Mouse (Mus musculus) CH12.LX (cell line): ENCODE results near the gene Tle3. TPM values are rescaled to one million over a fixed set of nuclear protein-coding genes. Genes with fewer than 3 reads are reported as not detected.
A peak's percentile ranks its signal among the peaks of the same experiment; 100 is the strongest.

Experiments
- DNase-seq: peaks from one replicate; pipeline ENCODE4 v3.0.0-alpha.2; 2013; ENCODE audit errors: extremely low read depth
- H3K27ac ChIP-seq: 2 replicates; pipeline ENCODE4 v1.5.1; 2012; ENCODE audit warnings: low read depth, mild to moderate bottlenecking, control low read depth, moderate library complexity; ENCODE audit not compliant: insufficient read depth
- H3K27me3 ChIP-seq: replicated peaks from 2 replicates; pipeline ENCODE3; 2012; ENCODE audit warnings: inconsistent platforms
- H3K36me3 ChIP-seq, 2 experiments: replicated peaks in 1 of 2; 2 replicates each; pipeline versions ENCODE3 to v1.6.1; 2012; ENCODE audit warnings: inconsistent platforms in 1 of 2, low read length in 1 of 2, mild to moderate bottlenecking in 1 of 2, mixed read lengths in 1 of 2, moderate library complexity in 1 of 2; ENCODE audit not compliant: control insufficient read depth in 1 of 2, insufficient read depth in 1 of 2
- H3K4me1 ChIP-seq, 2 experiments: 2 replicates each; pipeline ENCODE4 v1.6.1; 2012; ENCODE audit warnings: inconsistent platforms in 1 of 2, moderate library complexity in 1 of 2; ENCODE audit not compliant: insufficient read depth in 2 of 2, control insufficient read depth in 1 of 2
- H3K4me2 ChIP-seq: 2 replicates; pipeline ENCODE4 v1.6.1; 2012; ENCODE audit warnings: low read depth, mild to moderate bottlenecking, control low read depth; ENCODE audit not compliant: poor library complexity, insufficient read depth, severe bottlenecking
- H3K4me3 ChIP-seq, 3 experiments: fragments of 150-350 bp in 1 of 3; sonication (generic) in 1 of 3; replicated peaks in 1 of 3; 2 replicates each; pipeline versions ENCODE3 to v1.5.1; 2011 to 2012; ENCODE audit warnings: low read depth in 2 of 3, low read length in 2 of 3, mild to moderate bottlenecking in 2 of 3, moderate library complexity in 2 of 3, control low read depth in 1 of 3, improper control_type of control experiment in 1 of 3, inconsistent platforms in 1 of 3, mixed read lengths in 1 of 3; ENCODE audit not compliant: poor library complexity in 1 of 3
- H3K79me2 ChIP-seq: replicated peaks from 2 replicates; pipeline ENCODE4 v1.6.1; 2012; ENCODE audit warnings: mild to moderate bottlenecking, moderate library complexity; ENCODE audit not compliant: control insufficient read depth, poor library complexity, insufficient read depth, severe bottlenecking; ENCODE audit errors: extremely low read depth
- H3K9ac ChIP-seq: 2 replicates; pipeline ENCODE4 v1.6.1; 2012; ENCODE audit warnings: low read depth, mild to moderate bottlenecking, control low read depth, moderate library complexity; ENCODE audit not compliant: insufficient read depth
- H3K9me3 ChIP-seq: replicated peaks from 2 replicates; pipeline ENCODE3; 2012; ENCODE audit warnings: low read length, inconsistent platforms, mixed read lengths
- CHD1 ChIP-seq: IDR thresholded peaks from 2 replicates; pipeline ENCODE4 v1.6.1; 2012; ENCODE audit warnings: low read depth, low read length, improper control_type of control experiment, inconsistent platforms
- CHD2 ChIP-seq: IDR thresholded peaks from 2 replicates; pipeline ENCODE4 v1.6.1; 2011; ENCODE audit warnings: low read length, improper control_type of control experiment
- CTCF ChIP-seq, 2 experiments: IDR thresholded peaks in 1 of 2; conservative IDR thresholded peaks in 1 of 2; 2 replicates each; pipeline ENCODE4 v1.5.1; 2011 to 2012; ENCODE audit warnings: low read depth in 2 of 2, low read length in 2 of 2, improper control_type of control experiment in 1 of 2, inconsistent platforms in 1 of 2, mild to moderate bottlenecking in 1 of 2, moderate library complexity in 1 of 2
- ELF1 ChIP-seq: IDR thresholded peaks from 2 replicates; pipeline ENCODE4 v1.6.1; 2014; ENCODE audit warnings: low read depth, mild to moderate bottlenecking, inconsistent platforms, low read length, improper control_type of control experiment
- EP300 ChIP-seq: IDR thresholded peaks from 2 replicates; pipeline ENCODE4 v1.6.1; 2011; ENCODE audit warnings: low read length, improper control_type of control experiment
- ETS1 ChIP-seq: conservative IDR thresholded peaks from 2 replicates; pipeline ENCODE4 v1.6.1; 2012; ENCODE audit warnings: low read depth, mild to moderate bottlenecking, inconsistent platforms, low read length, improper control_type of control experiment, moderate library complexity
- GABPA ChIP-seq: IDR thresholded peaks from 2 replicates; pipeline ENCODE4 v1.6.1; 2012; ENCODE audit warnings: low read depth, low read length, improper control_type of control experiment, inconsistent platforms; ENCODE audit not compliant: insufficient replicate concordance
- HCFC1 ChIP-seq: IDR thresholded peaks from 2 replicates; pipeline ENCODE4 v1.6.1; 2012; ENCODE audit warnings: low read depth, mild to moderate bottlenecking, inconsistent platforms, low read length, improper control_type of control experiment
- IRF4 ChIP-seq: IDR thresholded peaks from 2 replicates; pipeline ENCODE4 v1.6.1; 2014; ENCODE audit warnings: low read depth, mild to moderate bottlenecking, inconsistent platforms, low read length, improper control_type of control experiment
- JUN ChIP-seq: IDR thresholded peaks from 2 replicates; pipeline ENCODE4 v1.6.1; 2011; ENCODE audit warnings: low read depth, mild to moderate bottlenecking, low read length, improper control_type of control experiment, moderate library complexity; ENCODE audit not compliant: insufficient read depth
- JUND ChIP-seq: conservative IDR thresholded peaks from 2 replicates; pipeline ENCODE4 v1.6.1; 2011; ENCODE audit warnings: low read depth, low read length, improper control_type of control experiment
- KAT2A ChIP-seq: IDR thresholded peaks from 2 replicates; pipeline ENCODE4 v1.6.1; 2012; ENCODE audit warnings: low read length, improper control_type of control experiment, inconsistent platforms; ENCODE audit not compliant: insufficient replicate concordance
- MAX ChIP-seq: IDR thresholded peaks from 2 replicates; pipeline ENCODE4 v1.6.1; 2011; ENCODE audit warnings: low read length, improper control_type of control experiment
- MAZ ChIP-seq: IDR thresholded peaks from 2 replicates; pipeline ENCODE4 v1.6.1; 2012; ENCODE audit warnings: low read depth, mild to moderate bottlenecking, inconsistent platforms, low read length, improper control_type of control experiment, moderate library complexity
- MEF2A ChIP-seq: IDR thresholded peaks from 2 replicates; pipeline ENCODE4 v1.6.1; 2014; ENCODE audit warnings: low read depth, mild to moderate bottlenecking, inconsistent platforms, low read length, improper control_type of control experiment, borderline replicate concordance
- MYC ChIP-seq: IDR thresholded peaks from 2 replicates; pipeline ENCODE4 v1.6.1; 2011; ENCODE audit warnings: low read depth, mild to moderate bottlenecking, improper control_type of control experiment, low read length
- NRF1 ChIP-seq: IDR thresholded peaks from 2 replicates; pipeline ENCODE4 v1.6.1; 2014; ENCODE audit warnings: low read depth, mild to moderate bottlenecking, inconsistent platforms, low read length, improper control_type of control experiment, moderate library complexity
- POLR2A ChIP-seq: IDR thresholded peaks from 2 replicates; pipeline ENCODE4 v1.6.1; 2011; ENCODE audit warnings: low read depth, mild to moderate bottlenecking, improper control_type of control experiment, low read length
- POLR2AphosphoS2 ChIP-seq: IDR thresholded peaks from 2 replicates; pipeline ENCODE4 v1.6.1; 2011; ENCODE audit warnings: low read depth, low read length, improper control_type of control experiment
- RAD21 ChIP-seq: IDR thresholded peaks from 2 replicates; pipeline ENCODE4 v1.6.1; 2011; ENCODE audit warnings: low read depth, mild to moderate bottlenecking, low read length, improper control_type of control experiment, moderate library complexity
- RCOR1 ChIP-seq: conservative IDR thresholded peaks from 2 replicates; pipeline ENCODE4 v1.6.1; 2012; ENCODE audit warnings: low read depth, mild to moderate bottlenecking, inconsistent platforms, low read length, improper control_type of control experiment
- SMC3 ChIP-seq: IDR thresholded peaks from 2 replicates; pipeline ENCODE4 v1.6.1; 2011; ENCODE audit warnings: low read depth, low read length, improper control_type of control experiment
- TBP ChIP-seq: conservative IDR thresholded peaks from 2 replicates; pipeline ENCODE4 v1.6.1; 2011; ENCODE audit warnings: low read depth, low read length, improper control_type of control experiment
- TCF12 ChIP-seq: IDR thresholded peaks from 2 replicates; pipeline ENCODE4 v1.6.1; 2014; ENCODE audit warnings: low read depth, mild to moderate bottlenecking, inconsistent platforms, low read length, improper control_type of control experiment
- UBTF ChIP-seq: IDR thresholded peaks from 2 replicates; pipeline ENCODE4 v1.6.1; 2012; ENCODE audit warnings: low read depth, mild to moderate bottlenecking, inconsistent platforms, low read length, improper control_type of control experiment, moderate library complexity
- USF1 ChIP-seq: IDR thresholded peaks from 2 replicates; pipeline ENCODE4 v1.6.1; 2014; ENCODE audit warnings: low read depth, mild to moderate bottlenecking, inconsistent platforms, low read length, improper control_type of control experiment
- USF2 ChIP-seq: conservative IDR thresholded peaks from 2 replicates; pipeline ENCODE4 v1.6.1; 2011; ENCODE audit warnings: low read depth, low read length, improper control_type of control experiment
- ZC3H11A ChIP-seq: IDR thresholded peaks from 2 replicates; pipeline ENCODE4 v1.6.1; 2012; ENCODE audit warnings: low read depth, mild to moderate bottlenecking, inconsistent platforms, low read length, improper control_type of control experiment
- ZMIZ1 ChIP-seq: IDR thresholded peaks from 2 replicates; pipeline ENCODE4 v1.6.1; 2012; ENCODE audit warnings: low read depth, mild to moderate bottlenecking, inconsistent platforms, low read length, improper control_type of control experiment
- ZNF384 ChIP-seq: IDR thresholded peaks from 2 replicates; pipeline ENCODE4 v1.6.1; 2012; ENCODE audit warnings: low read depth, low read length, improper control_type of control experiment, inconsistent platforms
- dilution Hi-C: fragments of 300-500 bp; cut with MboI; formaldehyde crosslinking; loops from 2 replicates; pipeline ENCODE4 v1.14.3; 2020; ENCODE audit warnings: low sequenced_read_pairs; ENCODE audit not compliant: extremely low pct_unique_long_range_greater_than_20kb, extremely low pct_ligation_motif_present
- in situ Hi-C: fragments of 300-500 bp; cut with MboI; formaldehyde crosslinking; loops from 3 replicates; pipeline ENCODE4 v1.14.3; 2019; ENCODE audit warnings: low sequenced_read_pairs, low pct_ligation_motif_present, low pct_unique_long_range_greater_than_20kb, mixed read lengths
- polyA plus RNA-seq: library from polyadenylated mRNA; unstranded; fragments of >175 nt; gene quantifications from 2 replicates; pipeline ENCODE4 v1.2.1, GENCODE M21; 2012; ENCODE audit warnings: low read depth; ENCODE audit not compliant: insufficient read length
- total RNA-seq, 2 experiments: library from RNA; depleted of rRNA; stranded (reverse); fragments of 300-350 nt in 1 of 2; fragments of >200 nt in 1 of 2; gene quantifications; 2 replicates each; pipeline ENCODE4 v1.2.3; 2012 to 2014

Gene Tle3
- total and polyA plus RNA-seq, 3 experiments, result 8.1 to 29.1 (median 22.8) TPM

GRCm38 (mm10) chr9:61449363-61449904 is 77.3 kb downstream of the Tle3 start (continued):
- no peak for TF ChIP-seq TBP
- no peak for TF ChIP-seq POLR2A
- 0 out of 2 replicates have a peak, but pooled peaks have one; percentile 22 for TF ChIP-seq CHD2
- no peak for TF ChIP-seq ZC3H11A
- TF ChIP-seq POLR2AphosphoS2, result no peak
- peak; percentile 90 for TF ChIP-seq EP300
- TF ChIP-seq RCOR1, result peak; percentile 68; the same call in 1 of the 2 replicates
- TF ChIP-seq MAX, result 0 out of 2 replicates have a peak, but pooled peaks have one; percentile 3

DNA sequence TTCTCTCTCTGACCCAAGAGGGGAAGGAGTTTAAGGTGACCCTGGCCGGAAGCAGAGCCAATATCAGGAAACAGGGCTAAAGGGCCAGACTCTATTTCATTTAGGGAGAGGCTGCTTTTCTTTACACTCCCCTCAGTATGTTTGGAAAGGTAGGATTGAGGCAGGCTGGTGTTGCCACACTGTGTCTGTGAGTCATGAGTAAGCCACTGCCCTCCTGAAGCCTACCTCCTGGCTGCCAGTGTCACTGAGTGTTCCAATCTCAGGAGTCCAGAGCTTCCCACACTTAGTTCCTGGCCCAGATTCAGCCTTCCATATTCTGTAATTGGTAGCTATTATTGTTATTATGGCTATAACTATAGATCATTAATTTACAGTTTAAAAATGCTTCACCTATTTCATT is 79.9 kb downstream of the Tle3 start:
- in situ Hi-C loops, result no loop called here
- Histone ChIP-seq H3K27ac (no peak overlapping the region), H3K9ac (no peak overlapping the region), H3K4me3 (no peak overlapping the region), H3K4me2 (no peak overlapping the region), H3K79me2 (no peaks in the 10 kb centered on the region), H3K9me3 (no peaks in the 10 kb centered on the region), H3K27me3 (no peaks in the 10 kb centered on the region), H3K36me3 (no peaks in the 10 kb centered on the region), H3K4me1 (peaks cover 19 to 66% of the 10 kb centered on the region in 2 experiments)
- dilution Hi-C loops, result no loop called here
- TF ChIP-seq ZMIZ1 (no peak), GABPA (no peak), IRF4 (no peak), TCF12 (no peak), SMC3 (no peak), ETS1 (no peak), UBTF (no peak)
- DNase-seq, result no peak

DNA sequence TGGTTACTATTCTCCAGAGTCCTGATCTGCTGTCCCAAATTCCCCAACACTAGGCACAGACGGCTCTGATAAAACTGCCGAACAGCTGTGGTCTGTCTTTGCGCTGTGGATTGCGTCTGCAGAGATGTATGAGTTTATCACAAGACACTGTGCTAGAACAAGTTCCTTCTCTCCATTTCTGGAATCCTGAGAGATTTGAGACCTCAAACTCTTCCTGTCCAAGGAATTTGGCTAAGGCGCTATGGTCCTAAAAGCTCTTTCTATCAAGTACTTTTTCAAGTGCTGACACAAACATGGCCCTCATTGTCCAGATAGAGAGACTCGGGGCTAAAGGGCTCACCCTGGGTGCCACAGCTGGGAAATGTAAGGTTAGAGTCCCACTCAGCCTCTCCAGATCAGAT is 83.7 kb downstream of the Tle3 start:
- in situ Hi-C loops, result no loop called here
- dilution Hi-C loops, result no loop called here
- no peak for TF ChIP-seq NRF1
- no peak for TF ChIP-seq CTCF (conservative IDR thresholded peaks at IDR 0.05 in 1 of 2, IDR thresholded peaks at IDR 0.05 in 1 of 2; ENCODE audit: low read depth in 2 of 2, low read length in 2 of 2)
- no peak for TF ChIP-seq USF1
- no peak for TF ChIP-seq CHD1
- TF ChIP-seq EP300, result no peak
- TF ChIP-seq KAT2A, result no peak
- TF ChIP-seq TBP, result no peak
- no peak for TF ChIP-seq RAD21
- TF ChIP-seq TCF12, result no peak
- no peak for TF ChIP-seq HCFC1
- TF ChIP-seq USF2, result no peak
- TF ChIP-seq ZNF384, result no peak
- TF ChIP-seq MAZ, result no peak
- TF ChIP-seq POLR2A, result no peak
- no peak for TF ChIP-seq JUN
- TF ChIP-seq MEF2A, result no peak
- no peak for TF ChIP-seq JUND
- TF ChIP-seq ELF1, result no peak
- TF ChIP-seq MYC, result no peak
- TF ChIP-seq ETS1, result no peak

More for the DNA sequence above, 83.7 kb downstream of the Tle3 start:
- H3K79me2 ChIP-seq, result no peaks in the 10 kb centered on the region
- H3K4me1 ChIP-seq, result peaks cover 10 to 42% of the 10 kb centered on the region in 2 experiments
- no peaks in the 10 kb centered on the region for H3K36me3 ChIP-seq
- DNase-seq, result no peak
- no peak overlapping the region for H3K4me3 ChIP-seq
- H3K27ac ChIP-seq, result no peak overlapping the region
- no peaks in the 10 kb centered on the region for H3K27me3 ChIP-seq
- H3K4me2 ChIP-seq, result no peak overlapping the region
- no peak overlapping the region for H3K9ac ChIP-seq
- H3K9me3 ChIP-seq, result no peaks in the 10 kb centered on the region
